Mouse (Mus musculus) ES-Bruce4 (cell line): ENCODE measurements around the gene Scamp3.

Source experiments
- CTCF ChIP-seq: IDR thresholded peaks from one replicate; pipeline ENCODE4 v1.8.1; 2011; ENCODE audit warnings: low read depth, low read length
- EP300 ChIP-seq: IDR thresholded peaks from 2 replicates; pipeline ENCODE4 v1.6.1; 2011; ENCODE audit warnings: low read depth, low read length; ENCODE audit not compliant: insufficient read depth
- POLR2A ChIP-seq: IDR thresholded peaks from one replicate; pipeline ENCODE4 v1.8.1; 2011; ENCODE audit warnings: low read length; ENCODE audit not compliant: insufficient read depth

DNA sequence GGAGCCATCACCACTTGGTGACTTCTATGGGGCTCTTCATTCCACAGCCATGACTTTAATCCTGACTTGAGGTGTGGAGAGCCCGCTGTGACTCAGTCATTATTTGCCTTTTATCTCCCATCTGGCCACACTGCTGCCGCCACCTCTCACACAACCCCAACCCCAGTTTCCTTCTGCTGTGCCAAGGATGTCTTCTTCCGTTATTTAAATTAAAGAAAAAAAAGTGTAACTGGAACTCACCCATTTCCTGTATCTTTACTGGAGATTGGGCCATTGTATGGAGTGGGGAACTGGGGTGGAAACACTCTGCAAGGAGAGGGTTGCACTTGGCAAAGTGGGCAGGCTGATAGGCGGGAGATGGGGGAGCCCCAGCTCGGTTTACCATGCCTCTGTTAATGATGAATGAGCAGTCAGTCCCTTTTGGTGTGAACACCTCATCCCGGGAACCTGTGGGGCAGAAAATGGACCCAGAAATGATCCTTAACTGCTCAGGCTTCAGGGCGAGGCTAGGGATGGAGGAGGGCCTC is 5.3 kb downstream of the Scamp3 start:
- TF ChIP-seq EP300 (no peak), CTCF (no peak), POLR2A (no peak)
